8 mouse cellular contexts compared by ENCODE assay signal in the genomic region with DNA sequence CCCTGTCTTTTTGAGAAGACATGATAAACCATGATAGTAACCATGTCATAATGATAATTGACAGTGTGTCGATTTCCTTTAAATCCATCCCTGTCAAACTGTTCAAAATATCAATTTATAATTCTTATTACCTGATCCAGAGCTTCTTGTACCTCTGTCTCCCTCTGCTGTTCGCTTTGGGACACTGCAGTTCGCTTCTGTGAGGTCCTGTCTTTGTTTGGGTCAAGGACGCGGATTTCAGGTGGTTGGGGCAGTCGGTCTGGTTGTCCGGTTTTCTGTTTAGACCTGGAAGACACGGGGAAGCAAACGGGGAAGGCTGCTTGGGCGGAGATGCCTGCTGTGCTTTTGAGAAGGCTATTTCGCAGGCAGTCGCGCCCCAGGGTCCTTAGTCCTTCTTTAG. TPM values are rescaled to one million over a fixed set of nuclear protein-coding genes. Genes with fewer than 3 reads are reported as not detected.
A peak's percentile ranks its signal among the peaks of the same experiment; 100 is the strongest.
DNase-seq lines count a peak whose midpoint lies in the region; ATAC-seq lines count a peak whose summit lies in the region.

No protein-coding gene starts in this region.

- WGBS in limb, embryonic 10.5 days = under 1% methylated on average over 13 of the region's 13 CpGs
- under 1% methylated on average over 13 of the region's 13 CpGs for WGBS in midbrain, embryonic 13.5 days

- peak; percentile 28 to 84 for DNase-seq in frontal cortex, adult 2 months (ENCODE audit: extremely low spot score in 1 of 2, low spot score in 1 of 2)
- peak; percentile 93 for DNase-seq in embryo, embryonic 10.5 days (ENCODE audit: low spot score)
- DNase-seq in heart, adult 18-20 months = peak; percentile 64 to 83
- DNase-seq in kidney, adult 18-20 months = peak; percentile 78
- peak; percentile 80 for DNase-seq in limb, embryonic 10.5 days (ENCODE audit: low spot score)
- DNase-seq in spleen, adult 18-20 months = peak; percentile 43 to 65

- H3K27ac ChIP-seq in limb, embryonic 10.5 days = peak overlapping the region; percentile 63
- no peak overlapping the region for H3K27ac ChIP-seq in midbrain, embryonic 13.5 days

- H3K4me1 ChIP-seq in limb, embryonic 10.5 days = peaks cover 17% of the 10 kb centered on the region
- peaks cover 13% of the 10 kb centered on the region for H3K4me1 ChIP-seq in midbrain, embryonic 13.5 days (replicated peaks)

- H3K36me3 ChIP-seq in limb, embryonic 10.5 days = no peaks in the 10 kb centered on the region
- no peaks in the 10 kb centered on the region for H3K36me3 ChIP-seq in midbrain, embryonic 13.5 days

- peaks cover 94% of the 10 kb centered on the region for H3K27me3 ChIP-seq in limb, embryonic 10.5 days (ENCODE audit: low read depth, poor library complexity, severe bottlenecking)
- peaks cover 93% of the 10 kb centered on the region for H3K27me3 ChIP-seq in midbrain, embryonic 13.5 days

- H3K9ac ChIP-seq in midbrain, embryonic 13.5 days (replicated peaks) = peak overlapping the region; percentile 60

- no peaks in the 10 kb centered on the region for H3K9me3 ChIP-seq in limb, embryonic 10.5 days (replicated peaks)
- no peaks in the 10 kb centered on the region for H3K9me3 ChIP-seq in midbrain, embryonic 13.5 days

- no peak for ATAC-seq in frontal cortex, adult (ENCODE audit: low TSS enrichment)
- no peak for ATAC-seq in midbrain, embryonic 13.5 days

- peak overlapping the region; percentile 60 for H3K4me2 ChIP-seq in midbrain, embryonic 13.5 days (replicated peaks)

- H3K4me3 ChIP-seq in limb, embryonic 10.5 days = peak overlapping the region; percentile 51
- H3K4me3 ChIP-seq in midbrain, embryonic 13.5 days (replicated peaks) = peak overlapping the region; percentile 43

RNA-seq across cellular contexts. Expression of a gene that starts 11.5 kb away (rescaled TPM):
- polyA plus RNA-seq in frontal cortex, adult 2 months (2012; rRNA removed) = not detected in 2 replicates
- not detected for total RNA-seq in heart, adult 18-20 months (2021)
- polyA plus RNA-seq in limb, embryonic 10.5 days (2016; fragmentation: Nextera tagmentation; extraction: Ambion mirVana) = 0.14 TPM in 1 of 2 replicates, not detected in the other
- not detected in 2 replicates for polyA plus RNA-seq in midbrain, embryonic 13.5 days (2015; fragmentation: Nextera tagmentation; extraction: Ambion mirVana)
